Mouse (Mus musculus): ENCODE measurements around the gene Anp32a. TPM values are rescaled to one million over a fixed set of nuclear protein-coding genes. Genes with fewer than 3 reads are reported as not detected.

The Anp32a gene
- polyA plus RNA-seq, 1 experiment = 578 TPM

DNA sequence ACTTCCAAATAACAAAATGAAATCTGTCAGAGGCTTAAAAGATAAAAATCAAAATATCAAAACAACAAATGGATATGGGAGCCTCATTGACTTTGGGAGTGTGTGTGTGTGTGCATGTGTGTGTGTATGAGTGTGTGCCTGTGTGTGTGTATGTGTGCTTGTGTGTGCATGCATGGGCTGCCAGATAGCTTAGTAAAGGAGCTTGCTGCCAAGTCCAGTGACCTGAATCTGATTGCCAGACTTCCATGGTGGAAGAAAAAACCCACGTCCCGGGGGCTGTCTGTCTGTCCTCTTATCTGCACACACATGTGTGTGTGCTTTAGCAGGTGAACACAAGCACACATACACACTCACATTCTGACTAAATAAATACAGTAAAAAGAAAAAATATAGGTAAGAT, 52.4 kb downstream of the Anp32a start:
- H3K4me1 ChIP-seq (ENCODE audit: control insufficient read depth, insufficient read depth, insufficient read length, low read length) = no peaks in the 10 kb centered on the region; the same call in 1 of the 2 replicates
- H3K4me3 ChIP-seq (ENCODE audit: insufficient read depth, low read depth, low read length) = no peak overlapping the region
- no peak overlapping the region for H3K27ac ChIP-seq (replicated peaks; ENCODE audit: low read depth, low read length)

DNA sequence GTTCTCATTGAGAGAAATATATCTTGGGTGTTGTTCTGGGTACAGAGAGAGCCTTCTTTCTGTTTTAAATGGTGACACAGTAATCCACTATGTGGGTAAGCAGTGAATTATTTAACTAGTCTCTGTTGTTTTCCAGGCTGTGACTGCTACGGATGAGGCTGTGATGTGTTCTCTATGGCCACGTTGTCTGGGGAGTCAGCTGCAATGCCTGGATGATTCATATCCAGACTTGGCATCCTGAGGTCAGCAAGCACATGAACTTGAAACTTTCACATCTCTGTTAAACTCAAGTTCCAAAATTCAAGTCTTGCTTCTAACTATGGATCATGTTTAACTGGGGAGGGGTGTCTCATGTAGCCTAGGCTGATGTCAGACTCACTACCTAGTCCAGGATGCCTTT, 53.1 kb downstream of the Anp32a start:
- H3K27ac ChIP-seq (replicated peaks; ENCODE audit: low read depth, low read length) = no peak overlapping the region
- H3K4me1 ChIP-seq (ENCODE audit: control insufficient read depth, insufficient read depth, insufficient read length, low read length) = no peaks in the 10 kb centered on the region; the same call in 1 of the 2 replicates
- no peak overlapping the region for H3K4me3 ChIP-seq (ENCODE audit: insufficient read depth, low read depth, low read length)

DNA sequence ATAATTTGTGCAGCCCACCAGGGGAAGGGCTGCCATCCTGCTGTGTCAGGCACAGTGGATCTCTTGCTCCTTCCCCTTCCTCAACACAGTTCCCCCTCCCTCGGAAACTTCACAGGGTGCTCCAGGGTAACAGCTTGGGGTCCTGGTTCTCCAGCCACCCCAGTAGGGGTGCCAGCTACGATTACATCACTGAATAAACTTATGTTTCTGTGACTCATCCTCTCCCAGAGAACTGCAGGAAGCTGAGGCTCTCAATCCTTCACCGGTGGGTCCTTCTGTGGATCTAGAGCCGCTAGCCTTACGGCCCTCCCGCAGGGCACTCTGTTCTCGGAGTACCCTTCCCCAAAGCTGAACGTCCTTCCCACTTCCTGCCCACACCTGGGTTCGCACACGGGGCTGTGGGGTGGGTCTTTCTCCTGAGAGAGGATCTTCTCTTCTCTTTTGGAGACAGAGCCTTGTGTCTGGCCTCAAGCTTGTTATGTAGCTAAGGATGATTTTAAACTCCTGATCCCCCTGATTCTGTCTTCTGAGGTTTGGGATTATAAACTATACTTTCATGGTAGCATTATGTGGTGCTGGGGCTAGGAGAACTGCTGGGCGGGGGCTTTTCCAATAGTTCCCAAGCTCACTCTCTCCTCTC, 59.6 kb downstream of the Anp32a start:
- H3K27ac ChIP-seq (replicated peaks; ENCODE audit: low read depth, low read length) = no peak overlapping the region
- no peak overlapping the region for H3K4me3 ChIP-seq (ENCODE audit: insufficient read depth, low read depth, low read length)
- H3K4me1 ChIP-seq (ENCODE audit: control insufficient read depth, insufficient read depth, insufficient read length, low read length) = no peaks in the 10 kb centered on the region; the same call in 1 of the 2 replicates

- Histone ChIP-seq H3K4me1 (ENCODE audit: control insufficient read depth, insufficient read depth, insufficient read length, low read length) (no peaks in the 10 kb centered on the region; the same call in none of the 2 replicates), H3K4me3 (ENCODE audit: insufficient read depth, low read depth, low read length) (no peak overlapping the region), H3K27ac (replicated peaks; ENCODE audit: low read depth, low read length) (no peak overlapping the region)
Observed at GRCm38 (mm10) chr9:62401589-62401988, 60.5 kb downstream of the Anp32a start.

- Histone ChIP-seq H3K4me1 (ENCODE audit: control insufficient read depth, insufficient read depth, insufficient read length, low read length) (peaks cover 2% of the 10 kb centered on the region), H3K4me3 (ENCODE audit: insufficient read depth, low read depth, low read length) (no peak overlapping the region), H3K27ac (replicated peaks; ENCODE audit: low read depth, low read length) (peak overlapping the region; percentile 44; the same call in 1 of the 2 replicates)
Observed at GRCm38 (mm10) chr9:62406423-62407013, 65.4 kb downstream of the Anp32a start.

DNA sequence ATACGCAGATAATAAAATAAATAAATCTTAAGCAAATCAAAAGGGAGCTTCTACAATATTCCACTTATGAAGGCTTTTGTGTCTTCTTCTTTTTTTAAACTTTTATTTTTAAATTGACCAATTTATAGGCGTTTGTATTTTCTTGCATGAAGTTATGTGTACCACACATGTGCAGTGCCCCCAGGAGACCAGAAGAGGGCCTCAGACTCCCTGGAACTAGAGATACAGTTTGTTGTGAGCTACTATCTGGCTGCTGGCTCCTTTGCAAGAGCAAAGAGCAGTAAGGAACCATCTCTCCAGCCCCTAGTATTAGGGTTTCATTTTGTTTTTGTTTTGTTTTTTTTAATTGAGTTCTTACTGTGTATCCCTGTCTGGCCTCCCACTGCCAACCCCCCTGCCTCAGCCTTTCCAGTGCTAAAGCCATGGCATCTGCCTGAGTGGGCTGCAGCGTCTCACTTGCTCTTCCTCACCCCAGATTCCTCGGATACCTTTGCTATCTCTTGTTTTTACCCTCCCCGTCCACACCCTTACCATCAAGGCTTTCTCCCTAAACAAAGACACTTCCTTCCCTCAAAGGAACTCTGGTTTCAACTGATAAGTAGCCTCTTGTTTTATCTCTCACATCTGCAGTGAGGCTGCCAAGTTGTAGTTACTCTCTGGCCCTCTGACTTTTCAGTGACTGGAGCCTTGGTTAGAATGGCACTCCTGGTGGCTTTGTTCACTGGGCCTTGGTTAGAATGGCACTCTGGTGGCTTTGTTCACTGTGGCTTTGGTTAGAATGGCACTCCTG, 66.5 kb downstream of the Anp32a start:
- Histone ChIP-seq H3K27ac (replicated peaks; ENCODE audit: low read depth, low read length) (peak overlapping the region; percentile 88), H3K4me3 (ENCODE audit: insufficient read depth, low read depth, low read length) (no peak overlapping the region), H3K4me1 (ENCODE audit: control insufficient read depth, insufficient read depth, insufficient read length, low read length) (peaks cover 8% of the 10 kb centered on the region)

DNA sequence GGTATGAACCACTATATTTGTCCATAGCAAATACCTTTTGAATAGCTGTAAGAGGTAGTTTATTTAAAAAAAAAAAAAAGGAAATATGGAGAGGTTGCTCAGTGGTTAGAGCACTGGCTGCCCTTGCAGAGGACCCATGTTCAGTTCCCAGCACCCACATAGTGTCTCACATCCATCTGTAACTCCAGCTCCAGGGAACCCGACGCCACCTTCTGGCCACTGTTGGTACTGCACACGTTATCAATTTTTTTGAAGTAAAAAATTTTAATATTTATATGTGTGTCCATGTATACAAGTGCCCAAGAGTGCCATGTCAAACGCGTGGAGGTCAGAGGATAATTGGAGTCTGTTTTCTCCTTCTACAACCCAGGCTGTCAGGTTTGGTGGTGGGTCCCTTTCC, 77.6 kb downstream of the Anp32a start:
- H3K27ac ChIP-seq (replicated peaks; ENCODE audit: low read depth, low read length) = peak overlapping the region; percentile 98
- no peak overlapping the region for H3K4me3 ChIP-seq (ENCODE audit: insufficient read depth, low read depth, low read length)
- peaks cover 28% of the 10 kb centered on the region for H3K4me1 ChIP-seq (ENCODE audit: control insufficient read depth, insufficient read depth, insufficient read length, low read length)

- peak overlapping the region; percentile 52 for H3K4me3 ChIP-seq (ENCODE audit: insufficient read depth, low read depth, low read length)
- H3K27ac ChIP-seq (replicated peaks; ENCODE audit: low read depth, low read length) = peak overlapping the region; percentile 98
- H3K4me1 ChIP-seq (ENCODE audit: control insufficient read depth, insufficient read depth, insufficient read length, low read length) = peaks cover 31% of the 10 kb centered on the region
Observed at GRCm38 (mm10) chr9:62420261-62420917, 79.3 kb downstream of the Anp32a start.

DNA sequence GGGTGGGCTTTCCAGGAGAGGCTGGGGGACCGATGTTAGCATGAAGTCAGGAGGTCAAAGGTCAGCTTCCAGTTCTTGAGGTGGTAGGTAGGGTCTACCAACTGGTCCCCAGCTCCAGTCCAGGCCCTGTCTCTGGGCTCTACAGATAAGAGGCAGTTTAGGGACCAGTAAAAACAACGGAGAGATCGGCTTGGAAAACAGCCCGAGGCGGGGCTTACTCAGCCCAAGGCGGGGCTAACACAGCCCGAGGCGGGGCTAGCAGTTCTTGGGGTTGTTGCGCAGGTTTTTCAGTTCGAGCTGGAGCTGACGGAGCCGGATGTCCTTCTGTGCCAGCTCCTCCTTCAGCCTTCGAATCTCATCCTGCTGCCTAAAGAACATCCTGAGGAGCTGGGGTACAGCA, 79.9 kb downstream of the Anp32a start:
- Histone ChIP-seq H3K4me3 (ENCODE audit: insufficient read depth, low read depth, low read length) (peak overlapping the region; percentile 66), H3K4me1 (ENCODE audit: control insufficient read depth, insufficient read depth, insufficient read length, low read length) (peaks cover 35% of the 10 kb centered on the region), H3K27ac (replicated peaks; ENCODE audit: low read depth, low read length) (peak overlapping the region; percentile 99)

GRCm38 (mm10) chr9:62421911-62422310, 80.8 kb downstream of the Anp32a start:
- Histone ChIP-seq H3K4me3 (ENCODE audit: insufficient read depth, low read depth, low read length) (peak overlapping the region; percentile 66), H3K27ac (replicated peaks; ENCODE audit: low read depth, low read length) (peak overlapping the region; percentile 99)

DNA sequence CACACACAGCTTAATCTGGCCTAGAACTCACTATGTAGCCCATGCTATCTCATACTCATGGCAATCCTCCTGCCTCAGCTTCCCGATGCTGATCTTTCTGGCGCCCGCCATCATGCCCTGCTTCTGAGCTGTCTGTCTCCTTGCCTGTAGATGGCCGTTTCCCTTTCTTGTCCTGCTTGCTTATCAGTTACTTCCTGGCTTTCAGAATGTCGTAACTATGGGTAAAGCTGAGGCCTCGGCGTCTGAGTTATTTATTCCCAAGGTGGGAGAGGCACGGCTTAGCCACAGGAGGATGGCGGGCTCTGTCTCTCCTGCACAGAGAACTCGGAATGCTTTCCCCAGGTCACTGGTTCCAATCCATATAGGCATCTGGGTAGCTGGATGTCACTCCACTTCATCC, 81.8 kb downstream of the Anp32a start:
- Histone ChIP-seq H3K4me3 (ENCODE audit: insufficient read depth, low read depth, low read length) (no peak overlapping the region), H3K4me1 (ENCODE audit: control insufficient read depth, insufficient read depth, insufficient read length, low read length) (peaks cover 43% of the 10 kb centered on the region), H3K27ac (replicated peaks; ENCODE audit: low read depth, low read length) (peak overlapping the region; percentile 74)

More at GRCm38 (mm10) chr9:62421911-62422310, 80.8 kb downstream of the Anp32a start:
- peaks cover 37% of the 10 kb centered on the region for H3K4me1 ChIP-seq (ENCODE audit: control insufficient read depth, insufficient read depth, insufficient read length, low read length)

GRCm38 (mm10) chr9:62423871-62424270, 82.8 kb downstream of the Anp32a start:
- Histone ChIP-seq H3K4me3 (ENCODE audit: insufficient read depth, low read depth, low read length) (no peak overlapping the region), H3K4me1 (ENCODE audit: control insufficient read depth, insufficient read depth, insufficient read length, low read length) (peaks cover 43% of the 10 kb centered on the region), H3K27ac (replicated peaks; ENCODE audit: low read depth, low read length) (no peak overlapping the region)

GRCm38 (mm10) chr9:62425265-62425664, 84.2 kb downstream of the Anp32a start:
- Histone ChIP-seq H3K4me1 (ENCODE audit: control insufficient read depth, insufficient read depth, insufficient read length, low read length) (peaks cover 35% of the 10 kb centered on the region), H3K4me3 (ENCODE audit: insufficient read depth, low read depth, low read length) (no peak overlapping the region), H3K27ac (replicated peaks; ENCODE audit: low read depth, low read length) (peak overlapping the region; percentile 78)

DNA sequence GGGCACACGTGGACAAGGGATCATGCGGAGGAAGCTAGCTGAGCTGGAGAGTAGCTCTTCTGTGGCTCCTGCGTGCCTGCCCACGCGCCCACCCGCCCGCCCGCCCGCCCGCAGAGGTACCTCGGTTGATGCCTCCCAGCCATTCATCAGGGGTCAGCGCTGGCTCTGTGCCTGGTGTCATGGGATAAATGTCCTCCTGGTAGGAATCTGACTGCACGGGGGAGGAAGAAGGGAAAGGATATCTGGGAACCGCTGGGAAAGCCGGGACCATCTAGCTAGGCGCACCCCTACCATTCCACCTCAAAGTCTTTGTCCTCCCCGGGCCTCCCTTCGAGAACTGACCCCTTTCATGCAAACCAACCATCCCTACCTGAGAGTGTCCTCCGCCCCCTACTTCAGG, 84.9 kb downstream of the Anp32a start:
- Histone ChIP-seq H3K4me3 (ENCODE audit: insufficient read depth, low read depth, low read length) (no peak overlapping the region), H3K4me1 (ENCODE audit: control insufficient read depth, insufficient read depth, insufficient read length, low read length) (peaks cover 34% of the 10 kb centered on the region), H3K27ac (replicated peaks; ENCODE audit: low read depth, low read length) (peak overlapping the region; percentile 78)

GRCm38 (mm10) chr9:62426531-62426930, 85.4 kb downstream of the Anp32a start:
- H3K27ac ChIP-seq (replicated peaks; ENCODE audit: low read depth, low read length) = peak overlapping the region; percentile 57
- H3K4me3 ChIP-seq (ENCODE audit: insufficient read depth, low read depth, low read length) = no peak overlapping the region
- peaks cover 34% of the 10 kb centered on the region for H3K4me1 ChIP-seq (ENCODE audit: control insufficient read depth, insufficient read depth, insufficient read length, low read length)

All from brown adipose tissue, adult 24 weeks (tissue).